Mouse (Mus musculus) adrenal gland, postnatal 4 days (tissue): ENCODE results near the gene Thumpd1. TPM values are rescaled to one million over a fixed set of nuclear protein-coding genes. Genes with fewer than 3 reads are reported as not detected.
"Not testable (repeated sequence)": the region's sequence is repeated elsewhere in the genome, so short reads cannot be mapped to it uniquely, and the experiment has no call there.

ENCODE experiments used
- DNase-seq, 2 experiments: peaks; one replicate each; pipeline ENCODE4 v3.0.0; 2021 to 2022; ENCODE audit warnings: low spot score in 2 of 2, mixed read lengths in 2 of 2
- long read RNA-seq, 2 experiments: library from polyadenylated mRNA; stranded (forward); transcript quantifications; one replicate each; pipeline ENCODE4 v2.0.0; 2021
- total RNA-seq, 2 experiments: library from RNA; stranded (reverse); gene quantifications; 2 replicates each; pipeline ENCODE4 v1.2.3; 2021

Gene Thumpd1
- total RNA-seq: 10 to 100 TPM; 42.3 to 47.5 TPM
- long read RNA-seq, experiment 1, transcript Thumpd1-201 (4 exons, 2,689 nt): major isoform, 42 of 47 reads
- long read RNA-seq, experiment 1, partial matches to known transcripts: 2 of 47 reads
- long read RNA-seq, experiment 1, other reads (novel, unspliced or antisense): 3 of 47 reads
- long read RNA-seq, experiment 2, transcript Thumpd1-201 (4 exons, 2,689 nt): major isoform, 70 of 91 reads
- long read RNA-seq, experiment 2, partial matches to known transcripts: 16 of 91 reads
- long read RNA-seq, experiment 2, other reads (novel, unspliced or antisense): 4 of 91 reads

DNA sequence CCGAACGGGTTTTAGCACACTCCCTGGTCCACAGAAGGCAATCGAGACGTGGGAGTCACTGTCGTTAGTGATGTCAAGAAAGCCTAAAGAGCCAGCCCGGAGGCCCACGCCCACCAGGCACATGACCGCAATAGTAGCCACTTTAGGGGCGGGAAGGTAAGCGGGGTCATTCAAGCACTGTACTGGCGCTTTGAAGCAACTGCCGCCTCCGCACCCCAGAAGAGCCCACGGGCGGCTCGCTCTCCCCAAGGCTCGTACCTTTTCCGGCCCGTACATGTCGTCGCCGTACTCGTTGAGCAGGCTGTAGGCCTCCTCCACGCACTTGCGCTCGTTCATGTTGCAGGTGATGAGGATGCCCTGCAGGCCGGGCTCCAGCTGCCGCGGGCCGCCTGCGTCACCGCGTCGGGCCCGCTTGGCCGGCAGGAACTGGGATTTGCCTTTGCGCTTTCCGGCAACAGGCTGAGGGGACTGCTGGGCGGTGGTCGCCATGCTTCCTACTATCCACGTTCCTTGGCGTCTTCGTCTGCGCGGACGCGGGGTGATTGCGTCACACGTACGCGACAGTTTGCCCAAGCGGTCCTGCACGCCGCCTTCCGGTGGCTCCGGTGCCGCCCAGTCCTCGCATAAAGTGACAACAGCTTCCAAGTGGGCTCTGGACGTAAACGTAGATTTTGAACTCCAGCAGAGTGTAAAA lies at the start of gene Thumpd1:
TSS of gene Thumpd1 (minus strand) at position 546 of the 694 bp plus-strand sequence.
- peak; percentile 76 to 89 for DNase-seq

DNA sequence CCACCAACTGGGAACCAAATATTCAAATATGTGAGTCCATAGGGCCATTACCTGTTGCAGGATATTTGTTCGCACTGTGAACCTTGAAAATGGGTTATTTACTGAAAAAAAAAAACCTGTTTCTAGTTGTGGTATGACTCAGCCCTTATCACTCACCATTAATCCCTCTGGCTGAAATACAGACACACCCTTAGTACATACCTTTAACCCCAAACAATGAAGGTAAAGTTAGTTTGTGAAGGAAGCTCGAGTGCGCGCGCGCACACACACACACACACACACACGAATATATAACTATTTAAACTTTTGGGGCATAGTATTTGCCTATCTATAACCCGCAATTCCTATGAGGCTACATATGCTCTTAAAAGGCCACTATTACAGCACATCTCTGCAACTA lies 49.3 kb upstream of the Thumpd1 start:
- DNase-seq: no peak

- no peak for DNase-seq
Observed at GRCm38 (mm10) chr7:119766996-119767395, 46.4 kb upstream of the Thumpd1 start.

GRCm38 (mm10) chr7:119764377-119764776 lies 43.8 kb upstream of the Thumpd1 start:
- no peak for DNase-seq

DNA sequence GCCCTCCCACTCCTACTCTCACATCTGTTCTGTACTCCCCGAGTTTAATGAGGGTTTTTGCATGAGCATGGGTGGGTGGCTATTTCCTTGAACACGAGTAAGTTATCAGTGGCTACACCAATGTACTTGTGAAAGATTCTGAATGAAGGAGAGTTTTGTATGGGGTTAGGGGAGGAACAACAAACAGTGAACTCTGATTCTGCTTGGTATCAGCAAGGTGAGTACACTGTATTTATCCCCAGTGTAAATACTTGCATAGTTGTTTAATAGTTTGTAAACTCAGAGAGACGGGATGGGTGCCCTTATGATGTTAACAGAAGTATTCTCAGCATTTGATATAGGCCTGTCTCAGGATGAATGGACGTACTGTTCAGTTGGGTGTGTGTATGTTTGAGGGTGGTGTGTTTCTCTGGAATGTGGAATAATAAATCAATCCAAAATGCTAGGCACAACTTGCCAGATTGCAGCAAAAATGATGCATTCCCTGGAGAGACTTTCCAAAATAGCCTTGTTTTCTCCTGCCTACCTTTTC lies 41.6 kb upstream of the Thumpd1 start:
- no peak for DNase-seq

DNA sequence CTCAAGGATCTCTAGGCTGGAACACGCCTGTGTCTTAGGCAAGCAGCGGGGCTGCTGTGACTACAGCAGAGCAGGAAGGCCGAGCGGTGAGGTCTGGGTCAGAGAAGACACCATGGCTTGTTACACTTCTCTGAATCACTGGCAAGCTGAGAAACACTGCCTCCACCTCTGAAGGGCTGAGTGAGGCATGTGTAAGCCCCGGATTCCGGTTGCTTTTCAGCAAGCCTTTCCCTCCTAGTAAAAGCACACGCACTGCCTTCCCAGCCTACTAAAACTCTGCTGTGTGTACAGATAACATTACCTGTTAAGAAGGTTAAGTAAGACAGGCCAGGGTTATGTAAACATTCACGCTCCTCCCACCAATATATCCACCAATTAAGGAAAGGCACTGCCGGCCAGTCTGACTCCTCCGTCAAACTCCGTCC lies 39.9 kb upstream of the Thumpd1 start, which contains the start of gene Acsm3:
TSS of gene Acsm3 (plus strand) at position 397 of the 425 bp plus-strand sequence.
- peak in 1 of 2 experiments; percentile 16 for DNase-seq

GRCm38 (mm10) chr7:119753696-119754095 lies 33.1 kb upstream of the Thumpd1 start:
- DNase-seq: no peak

GRCm38 (mm10) chr7:119749942-119750341 lies 29.3 kb upstream of the Thumpd1 start:
- no peak for DNase-seq

DNA sequence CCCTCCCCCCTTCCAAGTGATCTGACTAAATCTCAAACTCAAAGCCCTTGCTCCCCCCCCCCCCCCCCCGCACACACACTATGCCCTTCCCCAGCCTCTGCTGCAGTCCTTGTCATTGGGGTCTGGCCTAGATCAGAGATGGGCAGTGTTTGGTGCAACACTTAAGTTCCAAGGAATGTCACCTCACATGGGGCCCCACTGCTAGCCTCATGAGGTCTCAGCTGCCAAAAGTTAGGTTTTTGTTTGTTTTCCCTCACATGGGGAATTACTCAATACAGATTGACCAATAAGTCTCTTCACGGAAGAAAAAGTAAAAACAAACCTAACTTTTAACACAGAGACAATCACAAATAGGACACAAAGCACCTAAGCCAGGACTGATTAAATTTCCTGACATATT lies 28.2 kb upstream of the Thumpd1 start:
- no peak for DNase-seq

GRCm38 (mm10) chr7:119745869-119746268 lies 25.3 kb upstream of the Thumpd1 start:
- DNase-seq: no peak

DNA sequence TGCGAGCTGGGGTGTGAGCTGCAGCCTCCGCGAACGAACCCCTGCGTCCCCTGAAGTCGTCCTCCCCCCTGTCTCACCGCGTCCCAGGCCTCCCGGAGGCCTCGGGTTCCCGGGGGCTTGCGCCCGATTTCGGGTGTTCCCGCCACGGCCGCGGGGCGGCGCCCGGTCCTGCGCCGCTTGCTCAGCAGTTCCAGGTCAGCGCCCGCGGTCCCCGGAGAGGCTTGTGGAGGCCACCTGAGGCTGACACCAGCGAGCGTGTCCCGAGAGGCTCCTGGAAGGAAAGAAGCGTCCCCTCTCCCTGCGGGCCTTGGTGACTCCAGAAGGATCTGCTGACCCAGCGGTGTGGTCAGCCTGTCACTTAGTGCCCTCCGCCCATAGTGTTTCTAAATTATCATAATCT lies 23.7 kb upstream of the Thumpd1 start:
- no peak for DNase-seq

DNA sequence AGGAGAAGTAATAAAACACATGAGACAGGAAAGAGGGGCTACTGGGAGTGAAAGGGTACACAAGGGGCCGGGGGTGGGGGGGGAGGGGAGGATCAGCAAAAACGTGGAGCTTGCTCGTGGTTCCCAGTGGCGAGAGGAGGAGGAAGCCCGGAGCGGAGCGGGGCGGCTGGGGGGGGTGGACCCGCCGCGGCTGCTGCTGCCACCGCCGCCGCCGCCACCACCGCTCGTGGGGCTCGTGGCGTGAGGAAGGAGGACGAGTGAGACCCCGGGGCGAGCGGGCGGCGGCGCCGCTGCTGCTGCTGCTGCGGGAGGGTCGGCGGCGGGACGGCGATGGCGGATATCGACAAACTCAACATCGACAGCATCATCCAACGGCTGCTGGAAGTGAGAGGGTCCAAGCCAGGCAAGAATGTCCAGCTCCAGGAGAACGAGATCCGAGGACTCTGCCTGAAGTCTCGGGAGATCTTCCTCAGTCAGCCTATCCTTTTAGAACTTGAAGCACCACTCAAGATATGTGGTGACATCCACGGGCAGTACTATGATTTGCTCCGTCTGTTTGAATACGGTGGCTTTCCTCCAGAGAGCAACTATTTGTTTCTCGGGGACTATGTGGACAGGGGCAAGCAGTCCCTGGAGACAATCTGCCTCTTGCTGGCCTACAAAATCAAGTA lies 19.3 kb upstream of the Thumpd1 start:
- DNase-seq: not testable (repeated sequence)

DNA sequence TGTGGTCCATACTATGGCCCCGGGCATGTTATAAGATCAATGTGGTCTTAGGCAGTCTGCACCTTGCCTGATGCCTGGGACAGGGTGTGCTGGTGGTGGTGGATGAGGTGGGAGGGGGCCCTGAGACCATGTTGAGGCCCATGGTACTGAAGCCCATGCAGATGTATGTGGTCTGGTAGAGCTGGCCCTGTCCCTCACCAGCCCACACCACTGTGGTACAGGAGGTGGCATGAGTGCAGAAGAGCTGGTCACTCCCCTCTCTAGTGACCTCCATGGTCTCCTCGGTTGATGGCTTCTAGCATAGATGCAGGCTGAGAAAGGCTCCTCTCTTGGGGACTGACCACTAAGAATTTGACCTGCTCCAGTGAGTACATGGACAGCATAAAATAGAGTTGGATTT lies 18.3 kb upstream of the Thumpd1 start:
- DNase-seq: no peak

DNA sequence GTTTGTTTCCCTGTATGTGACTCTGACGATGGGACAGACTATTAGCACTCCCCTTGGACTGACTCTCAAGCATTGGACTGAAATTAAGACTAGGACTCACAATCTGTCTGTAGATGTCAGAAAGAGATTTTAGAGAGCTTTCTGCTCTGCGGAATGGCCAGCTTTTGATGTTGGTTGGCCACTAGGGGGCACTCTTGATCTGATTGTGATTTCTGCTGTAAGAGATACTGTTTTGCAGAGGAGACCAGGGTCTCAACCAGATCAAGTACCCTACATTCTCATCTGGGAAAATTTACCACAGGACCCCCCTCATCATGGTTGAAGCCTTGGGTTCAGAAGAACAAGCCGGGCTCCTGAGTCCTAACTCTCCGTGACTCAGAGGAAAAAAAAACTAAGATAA lies 10.7 kb upstream of the Thumpd1 start:
- not testable (repeated sequence) for DNase-seq

DNA sequence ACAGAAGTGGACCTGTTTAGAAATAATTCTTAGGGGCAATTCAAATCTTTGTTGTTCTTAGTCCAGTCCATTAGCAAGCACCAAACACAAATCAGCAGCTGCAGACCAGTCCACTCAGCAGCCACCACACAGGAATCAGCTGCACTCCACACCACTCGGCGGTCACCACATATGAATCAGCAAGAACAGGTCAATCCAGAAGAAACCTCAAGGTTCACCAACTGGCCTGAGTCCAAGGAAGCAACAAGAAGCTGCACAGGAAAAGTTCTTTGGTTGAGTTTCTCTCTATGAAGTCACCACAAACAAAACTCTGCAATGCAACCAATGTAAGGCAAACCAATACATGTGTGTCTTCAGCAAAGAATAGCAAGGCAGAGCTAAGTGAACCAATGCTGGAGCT lies 7.0 kb upstream of the Thumpd1 start:
- DNase-seq: no peak

GRCm38 (mm10) chr7:119720947-119721310 lies 331 bp upstream of the Thumpd1 start:
- no peak for DNase-seq

DNA sequence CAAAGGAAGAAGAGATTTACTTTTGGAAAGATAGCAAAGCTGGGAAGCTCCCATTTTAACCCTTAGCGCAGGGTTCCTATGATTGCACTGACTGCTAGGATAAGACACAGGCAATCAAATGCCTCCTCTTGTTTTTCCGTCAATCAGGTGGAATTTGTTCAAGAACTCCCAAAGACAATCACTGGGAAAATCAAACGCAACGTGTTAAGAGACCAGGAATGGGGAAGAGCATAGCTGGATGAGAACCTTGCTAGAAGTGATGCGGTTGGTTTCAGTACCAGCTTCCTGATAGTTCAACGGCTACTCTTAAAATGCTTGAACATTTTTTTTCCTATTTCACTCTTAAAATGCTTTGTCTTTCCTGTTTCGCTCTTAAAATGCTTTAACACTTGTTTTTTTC lies 6.5 kb downstream of the Thumpd1 start:
- DNase-seq: no peak

GRCm38 (mm10) chr7:119694926-119695325 lies 25.7 kb downstream of the Thumpd1 start:
- DNase-seq: no peak

- DNase-seq: no peak
Observed at GRCm38 (mm10) chr7:119692302-119692701, 28.3 kb downstream of the Thumpd1 start.

GRCm38 (mm10) chr7:119689726-119690125 lies 30.9 kb downstream of the Thumpd1 start, which contains the start of gene Acsm4:
Gene Acsm4 (plus strand): TSS chr7:119690026.
- no peak for DNase-seq

DNA sequence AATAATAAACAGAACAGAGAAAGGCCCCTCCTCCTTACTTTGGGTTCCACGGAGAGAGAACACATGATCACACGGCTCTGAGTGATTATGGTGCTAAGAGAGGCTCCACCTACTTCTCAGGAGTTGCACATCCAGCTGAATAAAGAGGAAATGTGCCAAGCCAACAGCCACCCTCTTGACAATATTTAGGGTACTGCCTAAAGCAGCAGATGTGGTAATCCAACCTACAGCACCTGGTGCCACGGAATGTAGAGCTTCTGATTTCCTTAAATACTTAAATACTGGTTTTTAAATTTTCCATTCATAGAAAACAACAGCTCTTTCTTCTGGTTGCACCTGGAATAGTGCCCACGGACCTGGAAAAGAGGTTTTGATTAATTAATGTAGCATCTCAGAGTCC lies 37.9 kb downstream of the Thumpd1 start:
- no peak for DNase-seq

DNA sequence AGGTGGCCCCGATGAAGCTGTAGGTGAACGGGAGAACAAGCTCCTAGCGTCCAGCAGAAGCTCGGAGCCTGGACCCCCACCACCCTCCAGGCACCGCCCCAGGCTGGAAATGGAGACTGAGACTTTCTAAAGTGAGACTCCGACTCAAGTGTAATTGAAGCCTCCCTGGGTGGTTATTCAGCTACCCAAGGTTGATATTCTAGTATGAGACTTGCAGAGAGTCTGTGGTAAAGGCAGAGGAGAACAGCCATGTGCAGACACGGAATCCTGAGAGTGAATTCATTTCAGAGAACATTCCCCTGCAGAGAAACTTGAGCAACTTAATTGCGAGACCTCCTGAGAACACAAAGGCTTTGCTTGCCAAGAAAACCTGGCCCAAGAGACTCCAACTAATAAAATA lies 40.5 kb downstream of the Thumpd1 start:
- no peak for DNase-seq
